Mouse (Mus musculus): ENCODE measurements around the gene Gsk3b. TPM values are rescaled to one million over a fixed set of nuclear protein-coding genes. Genes with fewer than 3 reads are reported as not detected.

Gsk3b gene
- total and polyA plus RNA-seq, 3 experiments, result 6.1 to 30.8 (median 15.5) TPM

DNA sequence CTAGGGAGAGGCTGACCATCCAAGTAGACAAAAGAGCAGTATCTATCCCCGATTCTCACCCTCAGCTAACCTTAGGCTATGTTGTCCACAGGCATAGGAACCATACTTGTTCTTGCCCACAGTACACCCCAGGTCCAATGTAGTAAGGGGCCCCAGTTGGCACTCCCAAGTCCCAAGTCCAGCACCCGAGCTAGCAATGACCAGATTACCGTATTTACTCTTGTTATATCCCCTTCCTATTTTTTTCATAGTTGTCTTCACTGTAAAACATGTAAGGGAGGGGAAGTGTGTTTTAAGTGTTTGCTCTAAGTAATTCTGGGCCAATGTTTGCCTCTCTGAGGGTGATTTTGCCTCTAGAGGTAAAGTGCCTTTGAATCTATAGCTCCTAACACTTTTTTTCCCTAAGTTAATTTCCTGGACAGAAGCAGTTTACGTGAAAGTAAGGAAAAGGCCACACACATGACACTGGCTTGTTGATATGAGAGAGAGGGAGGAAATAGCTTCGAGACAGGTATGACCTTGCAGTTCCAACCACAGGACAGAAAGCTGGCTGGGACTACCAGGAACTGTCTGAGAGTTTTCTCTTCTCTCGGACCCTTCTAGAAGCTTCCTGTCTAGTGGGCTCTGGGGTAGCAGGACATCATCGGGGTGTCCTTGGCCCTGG lies 206.0 kb downstream of the Gsk3b start, which contains the start of gene Nr1i2:
TSS of gene Nr1i2 (minus strand) at position 140 of the 664 bp plus-strand sequence.
- Histone ChIP-seq H3K4me3 (replicated peaks in 1 of 3; ENCODE audit: low read depth in 2 of 3, low read length in 2 of 3, poor library complexity in 1 of 3) (no peak within 1 kb of the TSS), H3K36me3 (replicated peaks in 1 of 2; ENCODE audit: control insufficient read depth in 1 of 2, insufficient read depth in 1 of 2, low read length in 1 of 2) (peaks cover 0 to 4% of the 10 kb centered on the region in 2 experiments), H3K27me3 (replicated peaks) (no peaks in the 10 kb centered on the region), H3K27ac (ENCODE audit: insufficient read depth, low read depth) (no peak within 1 kb of the TSS), H3K79me2 (replicated peaks; ENCODE audit: control insufficient read depth, extremely low read depth, insufficient read depth, poor library complexity, severe bottlenecking) (no peaks in the 10 kb centered on the region), H3K4me1 (ENCODE audit: control insufficient read depth in 1 of 2, insufficient read depth in 2 of 2) (peaks cover 0 to 3% of the 10 kb centered on the region in 2 experiments; a peak in 1 of 4 replicates), H3K9me3 (replicated peaks; ENCODE audit: low read length) (no peaks in the 10 kb centered on the region), H3K4me2 (ENCODE audit: insufficient read depth, low read depth, poor library complexity, severe bottlenecking) (no peak within 1 kb of the TSS), H3K9ac (ENCODE audit: insufficient read depth, low read depth) (no peak within 1 kb of the TSS)
- in situ Hi-C loops (cut with MboI; ENCODE audit: low pct_ligation_motif_present, low pct_unique_long_range_greater_than_20kb, low sequenced_read_pairs) (no loop called here), dilution Hi-C loops (cut with MboI; ENCODE audit: extremely low pct_ligation_motif_present, extremely low pct_unique_long_range_greater_than_20kb, low sequenced_read_pairs) (no loop called here)
- DNase-seq (ENCODE audit: extremely low read depth), result no peak
- TF ChIP-seq ZKSCAN1 (IDR thresholded peaks at IDR 0.05; ENCODE audit: borderline replicate concordance, low read depth, low read length) (no peak), E2F4 (IDR thresholded peaks at IDR 0.05; ENCODE audit: insufficient replicate concordance, low read depth, low read length) (no peak), ETS1 (conservative IDR thresholded peaks at IDR 0.05; ENCODE audit: low read depth, low read length) (no peak), MXI1 (IDR thresholded peaks at IDR 0.05; ENCODE audit: low read depth, low read length) (peak; percentile 50; the same call in 1 of the 2 replicates)

DNA sequence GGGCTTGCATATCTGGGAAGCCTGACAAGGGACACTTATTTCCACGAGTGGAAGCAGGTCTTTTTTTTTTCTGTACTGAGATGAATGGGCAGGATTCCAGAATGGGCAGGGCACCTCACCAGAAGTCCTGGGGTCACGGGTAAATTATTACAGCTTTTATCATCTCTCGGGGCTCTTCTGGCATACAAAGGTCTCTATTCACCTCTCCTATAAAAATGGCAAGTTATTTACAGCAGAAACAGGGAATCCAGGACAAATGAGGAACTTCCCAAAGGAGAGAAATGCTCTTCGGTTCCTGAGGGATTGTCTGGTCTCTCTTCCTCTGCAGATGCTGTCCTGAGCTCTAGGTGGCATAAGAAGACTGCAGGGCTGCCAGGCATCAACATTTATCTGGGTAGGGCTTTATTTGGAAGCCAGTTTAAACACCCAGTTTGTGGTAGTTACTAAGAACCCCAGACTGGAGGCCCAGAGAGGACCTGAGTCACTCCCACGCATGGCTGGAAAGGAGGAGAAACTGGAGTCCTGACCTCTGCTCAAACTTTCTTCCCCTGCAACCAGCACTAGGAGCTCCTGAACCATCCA lies 206.6 kb downstream of the Gsk3b start:
- no peak for DNase-seq (ENCODE audit: extremely low read depth)
- Histone ChIP-seq H3K9ac (ENCODE audit: insufficient read depth, low read depth) (no peak overlapping the region), H3K4me1 (ENCODE audit: control insufficient read depth in 1 of 2, insufficient read depth in 2 of 2) (peaks cover 0 to 3% of the 10 kb centered on the region in 2 experiments; a peak in 1 of 4 replicates), H3K36me3 (replicated peaks in 1 of 2; ENCODE audit: control insufficient read depth in 1 of 2, insufficient read depth in 1 of 2, low read length in 1 of 2) (peaks cover 0 to 4% of the 10 kb centered on the region in 2 experiments), H3K27ac (ENCODE audit: insufficient read depth, low read depth) (no peak overlapping the region), H3K4me3 (replicated peaks in 1 of 3; ENCODE audit: low read depth in 2 of 3, low read length in 2 of 3, poor library complexity in 1 of 3) (no peak overlapping the region), H3K27me3 (replicated peaks) (no peaks in the 10 kb centered on the region), H3K79me2 (replicated peaks; ENCODE audit: control insufficient read depth, extremely low read depth, insufficient read depth, poor library complexity, severe bottlenecking) (no peaks in the 10 kb centered on the region), H3K4me2 (ENCODE audit: insufficient read depth, low read depth, poor library complexity, severe bottlenecking) (no peak overlapping the region), H3K9me3 (replicated peaks; ENCODE audit: low read length) (no peaks in the 10 kb centered on the region)
- in situ Hi-C loops (cut with MboI; ENCODE audit: low pct_ligation_motif_present, low pct_unique_long_range_greater_than_20kb, low sequenced_read_pairs) (no loop called here), dilution Hi-C loops (cut with MboI; ENCODE audit: extremely low pct_ligation_motif_present, extremely low pct_unique_long_range_greater_than_20kb, low sequenced_read_pairs) (no loop called here)
- TF ChIP-seq HCFC1 (IDR thresholded peaks at IDR 0.05; ENCODE audit: low read depth, low read length) (no peak), CTCF (conservative IDR thresholded peaks at IDR 0.05 in 1 of 2, IDR thresholded peaks at IDR 0.05 in 1 of 2; ENCODE audit: low read depth in 2 of 2, low read length in 2 of 2) (peak in 1 of 2 experiments; percentile 82; a peak in 3 of 4 replicates), KAT2A (IDR thresholded peaks at IDR 0.05; ENCODE audit: insufficient replicate concordance, low read length) (no peak), TCF12 (IDR thresholded peaks at IDR 0.05; ENCODE audit: low read depth, low read length) (0 out of 2 replicates have a peak, but pooled peaks have one; percentile 23), GABPA (IDR thresholded peaks at IDR 0.05; ENCODE audit: insufficient replicate concordance, low read depth, low read length) (no peak), MEF2A (IDR thresholded peaks at IDR 0.05; ENCODE audit: borderline replicate concordance, low read depth, low read length) (no peak), SIN3A (IDR thresholded peaks at IDR 0.05; ENCODE audit: low read length) (no peak), MYC (IDR thresholded peaks at IDR 0.05; ENCODE audit: low read depth, low read length) (no peak), RAD21 (IDR thresholded peaks at IDR 0.05; ENCODE audit: low read depth, low read length) (peak; percentile 87), RCOR1 (conservative IDR thresholded peaks at IDR 0.05; ENCODE audit: low read depth, low read length) (0 out of 2 replicates have a peak, but pooled peaks have one; percentile 21), ZC3H11A (IDR thresholded peaks at IDR 0.05; ENCODE audit: low read depth, low read length) (peak; percentile 46; the same call in 1 of the 2 replicates), EP300 (IDR thresholded peaks at IDR 0.05; ENCODE audit: low read length) (no peak), NRF1 (IDR thresholded peaks at IDR 0.05; ENCODE audit: low read depth, low read length) (0 out of 2 replicates have a peak, but pooled peaks have one; percentile 32), IRF4 (IDR thresholded peaks at IDR 0.05; ENCODE audit: low read depth, low read length) (no peak), POLR2AphosphoS2 (IDR thresholded peaks at IDR 0.05; ENCODE audit: low read depth, low read length) (no peak), NELFE (IDR thresholded peaks at IDR 0.05; ENCODE audit: low read depth, low read length) (0 out of 2 replicates have a peak, but pooled peaks have one; percentile 34), UBTF (IDR thresholded peaks at IDR 0.05; ENCODE audit: low read depth, low read length) (no peak), ELF1 (IDR thresholded peaks at IDR 0.05; ENCODE audit: low read depth, low read length) (peak; percentile 30; the same call in 1 of the 2 replicates), MXI1 (IDR thresholded peaks at IDR 0.05; ENCODE audit: low read depth, low read length) (no peak), E2F4 (IDR thresholded peaks at IDR 0.05; ENCODE audit: insufficient replicate concordance, low read depth, low read length) (no peak), SMC3 (IDR thresholded peaks at IDR 0.05; ENCODE audit: low read depth, low read length) (peak; percentile 75), CHD1 (IDR thresholded peaks at IDR 0.05; ENCODE audit: low read depth, low read length) (no peak), BHLHE40 (IDR thresholded peaks at IDR 0.05; ENCODE audit: low read depth, low read length) (no peak)
